Mouse (Mus musculus) CH12.LX (cell line): ENCODE measurements around the gene Robo1. TPM values are rescaled to one million over a fixed set of nuclear protein-coding genes. Genes with fewer than 3 reads are reported as not detected.

ENCODE experiments used
- DNase-seq: peaks from one replicate; pipeline ENCODE4 v3.0.0-alpha.2; 2013; ENCODE audit errors: extremely low read depth
- H3K27ac ChIP-seq: 2 replicates; pipeline ENCODE4 v1.5.1; 2012; ENCODE audit warnings: low read depth, mild to moderate bottlenecking, control low read depth, moderate library complexity; ENCODE audit not compliant: insufficient read depth
- H3K27me3 ChIP-seq: replicated peaks from 2 replicates; pipeline ENCODE3; 2012; ENCODE audit warnings: inconsistent platforms
- H3K36me3 ChIP-seq, 2 experiments: replicated peaks in 1 of 2; 2 replicates each; pipeline versions ENCODE3 to v1.6.1; 2012; ENCODE audit warnings: inconsistent platforms in 1 of 2, low read length in 1 of 2, mild to moderate bottlenecking in 1 of 2, mixed read lengths in 1 of 2, moderate library complexity in 1 of 2; ENCODE audit not compliant: control insufficient read depth in 1 of 2, insufficient read depth in 1 of 2
- H3K4me1 ChIP-seq, 2 experiments: 2 replicates each; pipeline ENCODE4 v1.6.1; 2012; ENCODE audit warnings: inconsistent platforms in 1 of 2, moderate library complexity in 1 of 2; ENCODE audit not compliant: insufficient read depth in 2 of 2, control insufficient read depth in 1 of 2
- H3K4me2 ChIP-seq: 2 replicates; pipeline ENCODE4 v1.6.1; 2012; ENCODE audit warnings: low read depth, mild to moderate bottlenecking, control low read depth; ENCODE audit not compliant: poor library complexity, insufficient read depth, severe bottlenecking
- H3K4me3 ChIP-seq, 3 experiments: fragments of 150-350 bp in 1 of 3; sonication (generic) in 1 of 3; replicated peaks in 1 of 3; 2 replicates each; pipeline versions ENCODE3 to v1.5.1; 2011 to 2012; ENCODE audit warnings: low read depth in 2 of 3, low read length in 2 of 3, mild to moderate bottlenecking in 2 of 3, moderate library complexity in 2 of 3, control low read depth in 1 of 3, improper control_type of control experiment in 1 of 3, inconsistent platforms in 1 of 3, mixed read lengths in 1 of 3; ENCODE audit not compliant: poor library complexity in 1 of 3
- H3K79me2 ChIP-seq: replicated peaks from 2 replicates; pipeline ENCODE4 v1.6.1; 2012; ENCODE audit warnings: mild to moderate bottlenecking, moderate library complexity; ENCODE audit not compliant: control insufficient read depth, poor library complexity, insufficient read depth, severe bottlenecking; ENCODE audit errors: extremely low read depth
- H3K9ac ChIP-seq: 2 replicates; pipeline ENCODE4 v1.6.1; 2012; ENCODE audit warnings: low read depth, mild to moderate bottlenecking, control low read depth, moderate library complexity; ENCODE audit not compliant: insufficient read depth
- H3K9me3 ChIP-seq: replicated peaks from 2 replicates; pipeline ENCODE3; 2012; ENCODE audit warnings: low read length, inconsistent platforms, mixed read lengths
- BHLHE40 ChIP-seq: IDR thresholded peaks from 2 replicates; pipeline ENCODE4 v1.6.1; 2011; ENCODE audit warnings: mild to moderate bottlenecking, low read depth, low read length, improper control_type of control experiment
- CHD1 ChIP-seq: IDR thresholded peaks from 2 replicates; pipeline ENCODE4 v1.6.1; 2012; ENCODE audit warnings: low read depth, low read length, improper control_type of control experiment, inconsistent platforms
- CHD2 ChIP-seq: IDR thresholded peaks from 2 replicates; pipeline ENCODE4 v1.6.1; 2011; ENCODE audit warnings: low read length, improper control_type of control experiment
- ELF1 ChIP-seq: IDR thresholded peaks from 2 replicates; pipeline ENCODE4 v1.6.1; 2014; ENCODE audit warnings: low read depth, mild to moderate bottlenecking, inconsistent platforms, low read length, improper control_type of control experiment
- ETS1 ChIP-seq: conservative IDR thresholded peaks from 2 replicates; pipeline ENCODE4 v1.6.1; 2012; ENCODE audit warnings: low read depth, mild to moderate bottlenecking, inconsistent platforms, low read length, improper control_type of control experiment, moderate library complexity
- HCFC1 ChIP-seq: IDR thresholded peaks from 2 replicates; pipeline ENCODE4 v1.6.1; 2012; ENCODE audit warnings: low read depth, mild to moderate bottlenecking, inconsistent platforms, low read length, improper control_type of control experiment
- IRF4 ChIP-seq: IDR thresholded peaks from 2 replicates; pipeline ENCODE4 v1.6.1; 2014; ENCODE audit warnings: low read depth, mild to moderate bottlenecking, inconsistent platforms, low read length, improper control_type of control experiment
- JUN ChIP-seq: IDR thresholded peaks from 2 replicates; pipeline ENCODE4 v1.6.1; 2011; ENCODE audit warnings: low read depth, mild to moderate bottlenecking, low read length, improper control_type of control experiment, moderate library complexity; ENCODE audit not compliant: insufficient read depth
- JUND ChIP-seq: conservative IDR thresholded peaks from 2 replicates; pipeline ENCODE4 v1.6.1; 2011; ENCODE audit warnings: low read depth, low read length, improper control_type of control experiment
- KAT2A ChIP-seq: IDR thresholded peaks from 2 replicates; pipeline ENCODE4 v1.6.1; 2012; ENCODE audit warnings: low read length, improper control_type of control experiment, inconsistent platforms; ENCODE audit not compliant: insufficient replicate concordance
- MAX ChIP-seq: IDR thresholded peaks from 2 replicates; pipeline ENCODE4 v1.6.1; 2011; ENCODE audit warnings: low read length, improper control_type of control experiment
- MEF2A ChIP-seq: IDR thresholded peaks from 2 replicates; pipeline ENCODE4 v1.6.1; 2014; ENCODE audit warnings: low read depth, mild to moderate bottlenecking, inconsistent platforms, low read length, improper control_type of control experiment, borderline replicate concordance
- MXI1 ChIP-seq: IDR thresholded peaks from 2 replicates; pipeline ENCODE4 v1.6.1; 2011; ENCODE audit warnings: mild to moderate bottlenecking, low read depth, low read length, improper control_type of control experiment
- NRF1 ChIP-seq: IDR thresholded peaks from 2 replicates; pipeline ENCODE4 v1.6.1; 2014; ENCODE audit warnings: low read depth, mild to moderate bottlenecking, inconsistent platforms, low read length, improper control_type of control experiment, moderate library complexity
- POLR2AphosphoS2 ChIP-seq: IDR thresholded peaks from 2 replicates; pipeline ENCODE4 v1.6.1; 2011; ENCODE audit warnings: low read depth, low read length, improper control_type of control experiment
- RAD21 ChIP-seq: IDR thresholded peaks from 2 replicates; pipeline ENCODE4 v1.6.1; 2011; ENCODE audit warnings: low read depth, mild to moderate bottlenecking, low read length, improper control_type of control experiment, moderate library complexity
- SIN3A ChIP-seq: IDR thresholded peaks from 2 replicates; pipeline ENCODE4 v1.6.1; 2012; ENCODE audit warnings: low read length, improper control_type of control experiment, inconsistent platforms
- SMC3 ChIP-seq: IDR thresholded peaks from 2 replicates; pipeline ENCODE4 v1.6.1; 2011; ENCODE audit warnings: low read depth, low read length, improper control_type of control experiment
- USF1 ChIP-seq: IDR thresholded peaks from 2 replicates; pipeline ENCODE4 v1.6.1; 2014; ENCODE audit warnings: low read depth, mild to moderate bottlenecking, inconsistent platforms, low read length, improper control_type of control experiment
- USF2 ChIP-seq: conservative IDR thresholded peaks from 2 replicates; pipeline ENCODE4 v1.6.1; 2011; ENCODE audit warnings: low read depth, low read length, improper control_type of control experiment
- ZC3H11A ChIP-seq: IDR thresholded peaks from 2 replicates; pipeline ENCODE4 v1.6.1; 2012; ENCODE audit warnings: low read depth, mild to moderate bottlenecking, inconsistent platforms, low read length, improper control_type of control experiment
- dilution Hi-C: fragments of 300-500 bp; cut with MboI; formaldehyde crosslinking; loops from 2 replicates; pipeline ENCODE4 v1.14.3; 2020; ENCODE audit warnings: low sequenced_read_pairs; ENCODE audit not compliant: extremely low pct_unique_long_range_greater_than_20kb, extremely low pct_ligation_motif_present
- in situ Hi-C: fragments of 300-500 bp; cut with MboI; formaldehyde crosslinking; loops from 3 replicates; pipeline ENCODE4 v1.14.3; 2019; ENCODE audit warnings: low sequenced_read_pairs, low pct_ligation_motif_present, low pct_unique_long_range_greater_than_20kb, mixed read lengths
- polyA plus RNA-seq: library from polyadenylated mRNA; unstranded; fragments of >175 nt; gene quantifications from 2 replicates; pipeline ENCODE4 v1.2.1, GENCODE M21; 2012; ENCODE audit warnings: low read depth; ENCODE audit not compliant: insufficient read length
- total RNA-seq, 2 experiments: library from RNA; depleted of rRNA; stranded (reverse); fragments of 300-350 nt in 1 of 2; fragments of >200 nt in 1 of 2; gene quantifications; 2 replicates each; pipeline ENCODE4 v1.2.3; 2012 to 2014

The Robo1 gene
- total and polyA plus RNA-seq, 3 experiments = not detected

GRCm38 (mm10) chr16:72337757-72338156 lies 29.7 kb downstream of the Robo1 start:
- DNase-seq = no peak
- no peak overlapping the region for H3K9ac ChIP-seq
- in situ Hi-C loops = no loop called here
- no peaks in the 10 kb centered on the region for H3K27me3 ChIP-seq
- no peaks in the 10 kb centered on the region for H3K4me1 ChIP-seq
- H3K27ac ChIP-seq = no peak overlapping the region
- H3K79me2 ChIP-seq = no peaks in the 10 kb centered on the region
- no peak overlapping the region for H3K4me2 ChIP-seq
- dilution Hi-C loops = no loop called here
- H3K36me3 ChIP-seq = no peaks in the 10 kb centered on the region
- H3K9me3 ChIP-seq = peaks cover 31% of the 10 kb centered on the region
- no peak overlapping the region for H3K4me3 ChIP-seq
- TF ChIP-seq MAX (no peak), ETS1 (no peak), ELF1 (no peak), RAD21 (no peak), KAT2A (no peak), CHD1 (no peak), JUND (no peak), USF1 (no peak), MXI1 (no peak), BHLHE40 (no peak), USF2 (no peak), SMC3 (no peak)

- TF ChIP-seq ETS1 = no peak
- TF ChIP-seq JUN = no peak
- TF ChIP-seq USF1 = no peak
- TF ChIP-seq SIN3A = no peak
- TF ChIP-seq SMC3 = no peak
- TF ChIP-seq BHLHE40 = no peak
- no peak for TF ChIP-seq MEF2A
- no peak for TF ChIP-seq NRF1
- no peak for TF ChIP-seq KAT2A
- TF ChIP-seq CHD2 = no peak
- TF ChIP-seq IRF4 = no peak
- TF ChIP-seq MXI1 = no peak
- no peak for TF ChIP-seq ZC3H11A
- TF ChIP-seq POLR2AphosphoS2 = no peak
- TF ChIP-seq CHD1 = no peak
- no peak for TF ChIP-seq HCFC1
- no peak for TF ChIP-seq MAX
- TF ChIP-seq RAD21 = no peak
- no peak for TF ChIP-seq JUND
These were observed 42.3 kb downstream of the Robo1 start for GRCm38 (mm10) chr16:72350422-72350821.

More at GRCm38 (mm10) chr16:72350422-72350821, 42.3 kb downstream of the Robo1 start:
- H3K27ac ChIP-seq = no peak overlapping the region
- peaks cover 50% of the 10 kb centered on the region for H3K9me3 ChIP-seq
- no peak overlapping the region for H3K4me2 ChIP-seq
- H3K79me2 ChIP-seq = no peaks in the 10 kb centered on the region
- no peak overlapping the region for H3K4me3 ChIP-seq
- no peaks in the 10 kb centered on the region for H3K4me1 ChIP-seq
- H3K27me3 ChIP-seq = no peaks in the 10 kb centered on the region
- no peak overlapping the region for H3K9ac ChIP-seq
- in situ Hi-C loops = no loop called here
- dilution Hi-C loops = no loop called here
- DNase-seq = no peak
- no peaks in the 10 kb centered on the region for H3K36me3 ChIP-seq
